In the genomic region with DNA sequence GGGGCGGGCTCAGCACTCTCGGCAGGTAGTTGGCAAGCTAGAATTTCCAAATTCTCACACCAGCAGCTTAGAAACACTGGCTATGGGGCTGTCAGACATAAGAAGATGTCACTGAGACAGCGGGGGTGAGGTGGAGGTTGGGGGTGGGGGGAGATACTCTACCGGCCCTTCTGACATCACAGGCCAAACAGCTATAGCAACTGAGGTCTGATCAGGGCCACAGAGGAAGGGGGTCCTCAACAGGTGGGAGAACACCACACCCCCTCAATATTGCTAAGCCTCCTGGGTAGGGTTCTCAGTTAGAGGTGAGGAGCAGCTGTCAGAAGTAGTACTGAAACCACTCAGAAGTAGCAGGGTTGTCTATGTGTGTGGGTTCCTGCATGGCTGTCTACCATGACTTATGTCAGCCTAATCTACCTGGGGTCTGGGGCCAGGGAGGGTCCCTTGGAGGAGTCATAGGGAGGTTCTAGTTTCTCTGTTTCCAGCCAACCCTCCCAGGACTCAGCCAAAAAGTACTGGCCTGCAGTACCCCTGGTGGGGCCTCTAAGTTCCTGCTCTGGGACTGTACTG, we compare ENCODE assay signal across 14 mouse cellular contexts. TPM values are rescaled to one million over a fixed set of nuclear protein-coding genes. Genes with fewer than 3 reads are reported as not detected.
DNase-seq lines count a peak whose midpoint lies in the region; ATAC-seq lines count a peak whose summit lies in the region.
"Had no signal": no experiment of that assay in that cellular context is flagged by ENCODE, and none has a peak within 500 bp of the region (broad histone marks: within the 10 kb centered on the region; RNA-seq: fewer than 3 reads in every experiment).

No protein-coding gene starts in this region.

- no peaks in the 10 kb centered on the region for H3K9me3 ChIP-seq in heart, embryonic 13.5 days
- no peaks in the 10 kb centered on the region for H3K9me3 ChIP-seq in limb, embryonic 12.5 days
- H3K9me3 ChIP-seq: liver, embryonic 13.5 days had no signal

- H3K36me3 ChIP-seq in heart, embryonic 13.5 days, result peaks cover 59% of the 10 kb centered on the region
- peaks cover 59% of the 10 kb centered on the region for H3K36me3 ChIP-seq in limb, embryonic 12.5 days

- H3K27ac ChIP-seq in heart, embryonic 13.5 days (replicated peaks), result no peak overlapping the region
- H3K27ac ChIP-seq in limb, embryonic 12.5 days, result no peak overlapping the region
- H3K27ac ChIP-seq: liver, embryonic 13.5 days had no signal

- H3K9ac ChIP-seq in heart, embryonic 13.5 days, result peak overlapping the region; percentile 40; the same call in 1 of the 2 replicates
- H3K9ac ChIP-seq in limb, embryonic 12.5 days (replicated peaks), result 0 out of 2 replicates have a peak overlapping the region, but pooled peaks have one; percentile 9
- H3K9ac ChIP-seq: liver, embryonic 13.5 days had no signal

- peaks cover 35% of the 10 kb centered on the region for H3K4me1 ChIP-seq in heart, embryonic 13.5 days
- H3K4me1 ChIP-seq in limb, embryonic 12.5 days (replicated peaks), result peaks cover 38% of the 10 kb centered on the region

- H3K4me3 ChIP-seq in heart, embryonic 13.5 days, result no peak overlapping the region
- no peak overlapping the region for H3K4me3 ChIP-seq in limb, embryonic 12.5 days (replicated peaks)
- H3K4me3 ChIP-seq: liver, embryonic 13.5 days had no signal

- 76% methylated on average over 4 of the region's 4 CpGs for WGBS in heart, embryonic 13.5 days
- whole genome bisulfite sequencing in limb, embryonic 12.5 days, result 90% methylated on average over 4 of the region's 4 CpGs

- no peak overlapping the region for H3K4me2 ChIP-seq in heart, embryonic 13.5 days
- H3K4me2 ChIP-seq in limb, embryonic 12.5 days, result peak overlapping the region; percentile 19; the same call in 1 of the 2 replicates

- ATAC-seq in heart, embryonic 13.5 days (ENCODE audit: extremely low read depth, insufficient number of reproducible peaks, low FRiP score, low TSS enrichment), result no peak
- no peak for ATAC-seq in limb, embryonic 12.5 days (ENCODE audit: insufficient number of reproducible peaks, insufficient read depth, low FRiP score, low TSS enrichment, low read depth)
- ATAC-seq in megakaryocyte, adult 5-6 weeks (ENCODE audit: poor library complexity, severe bottlenecking), result no peak

- H3K27me3 ChIP-seq in heart, embryonic 13.5 days (replicated peaks), result 0 out of 2 replicates have a peak, but pooled peaks cover 3% of the 10 kb centered on the region
- no peaks in the 10 kb centered on the region for H3K27me3 ChIP-seq in limb, embryonic 12.5 days

- DNase-seq in heart, postnatal 4 days, result no peak
- peak; percentile 7 for DNase-seq in retina, postnatal 1 day
- no peak for DNase-seq in retina, embryonic 14.5 days (ENCODE audit: low spot score)
- DNase-seq in right cerebral cortex, postnatal 25 days, result no peak
- DNase-seq: gastrocnemius, postnatal 25 days; liver, embryonic 13.5 days had no signal

RNA-seq across cellular contexts. Expression of a gene that starts 3.3 kb away (rescaled TPM):
- 52.6 and 67.5 TPM in 2 replicates for polyA plus RNA-seq in heart, embryonic 13.5 days (2015; fragmentation: Nextera tagmentation; extraction: Ambion mirVana)
- total RNA-seq in heart, postnatal 4 days (2021), result 100 to 1,000 TPM; 128 to 130 TPM
- 165 and 178 TPM in 2 replicates for polyA plus RNA-seq in limb, embryonic 12.5 days (2016; fragmentation: Nextera tagmentation; extraction: Ambion mirVana)
- total RNA-seq in megakaryocyte, adult 5-6 weeks (2015), result 8.1 and 11.1 TPM in 2 replicates
- 5.2 and 5.5 TPM in 2 replicates for total RNA-seq in megakaryocyte, adult 5-6 weeks (2017)

RNA-seq across cellular contexts. Expression of a gene that starts 21.5 kb away (rescaled TPM):
- 19.7 and 21.3 TPM in 2 replicates for polyA plus RNA-seq in heart, embryonic 13.5 days (2015; fragmentation: Nextera tagmentation; extraction: Ambion mirVana)
- total RNA-seq in heart, postnatal 4 days (2021), result 10 to 100 TPM; 13.8 to 14.8 TPM
- polyA plus RNA-seq in limb, embryonic 12.5 days (2016; fragmentation: Nextera tagmentation; extraction: Ambion mirVana), result 26.1 and 27.9 TPM in 2 replicates
- total RNA-seq in megakaryocyte, adult 5-6 weeks (2015), result 13.8 and 14.5 TPM in 2 replicates
- total RNA-seq in megakaryocyte, adult 5-6 weeks (2017), result 49.5 and 53.8 TPM in 2 replicates

RNA-seq across cellular contexts. Expression of a gene that starts 40.1 kb away (rescaled TPM):
- polyA plus RNA-seq in heart, embryonic 13.5 days (2015; fragmentation: Nextera tagmentation; extraction: Ambion mirVana), result 0.11 TPM in 1 of 2 replicates, not detected in the other
- total RNA-seq in heart, postnatal 4 days (2021), result not detected
- 0.42 and 0.76 TPM in 2 replicates for polyA plus RNA-seq in limb, embryonic 12.5 days (2016; fragmentation: Nextera tagmentation; extraction: Ambion mirVana)
- not detected in 2 replicates for total RNA-seq in megakaryocyte, adult 5-6 weeks (2015)
- not detected in 2 replicates for total RNA-seq in megakaryocyte, adult 5-6 weeks (2017)
- total RNA-seq: adrenal gland, postnatal 36 days; CH12.LX; gastrocnemius, postnatal 25 days; heart, postnatal 10 days; left cerebral cortex, adult 18-20 months had no signal
- polyA plus RNA-seq: spleen, adult 2 months had no signal

Comparison
In these comparisons a context has a peak if more than half of its experiments do, and no peak if none do; other contexts are left out.
1. RNA of a gene that starts 3.3 kb away (total RNA-seq): 128 to 130 TPM in heart, postnatal 4 days; 5.2 to 11.1 TPM in megakaryocyte, adult 5-6 weeks; every median in the first group is over 10 times any median in the second.